Mouse (Mus musculus): ENCODE measurements around the gene Elp1.

DNA sequence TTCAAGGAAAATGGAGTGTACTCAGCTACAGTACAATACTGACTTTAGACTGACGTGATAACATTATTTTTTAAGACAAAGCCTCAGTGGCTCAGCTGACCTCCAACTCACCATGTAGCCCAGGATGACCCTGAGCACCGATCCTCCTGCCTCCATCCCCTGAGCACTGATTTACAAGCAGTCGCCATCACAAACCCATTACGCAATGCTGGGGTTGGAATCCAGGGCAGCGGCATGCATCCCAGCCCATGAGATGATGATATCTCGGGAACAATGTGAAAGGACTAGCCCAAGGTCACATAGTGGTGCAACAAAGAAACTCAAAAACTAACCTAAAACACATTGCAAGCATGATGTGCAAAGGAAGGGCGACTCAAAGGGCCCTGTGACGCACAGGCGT, 22.1 kb upstream of the Elp1 start:
- TF ChIP-seq POLR2A (IDR thresholded peaks at IDR 0.05; ENCODE audit: borderline replicate concordance, control insufficient read depth, low read depth, low read length) = no peak
- TF ChIP-seq CTCF (IDR thresholded peaks at IDR 0.05; ENCODE audit: control insufficient read depth, insufficient read depth, low read length) = no peak

All from bone marrow, adult 2 months (tissue).